25 mouse cellular contexts compared by ENCODE assay signal in genomic region chr10:93214251-93214650, GRCm38 (mm10). TPM values are rescaled to one million over a fixed set of nuclear protein-coding genes. Genes with fewer than 3 reads are reported as not detected.
DNase-seq lines count a peak whose midpoint lies in the region; ATAC-seq and TF ChIP-seq lines count a peak whose summit lies in the region.
"Had no signal": no experiment of that assay in that cellular context is flagged by ENCODE, and none has a peak within 500 bp of the region (broad histone marks: within the 10 kb centered on the region; RNA-seq: fewer than 3 reads in every experiment).

No protein-coding gene starts in this region.

- 49% methylated on average over 4 of the region's 4 CpGs for WGBS in liver, postnatal 0 days (ENCODE audit: insufficient replicate concordance)
- WGBS in liver, embryonic 11.5 days: 65% methylated on average over 4 of the region's 4 CpGs
- WGBS in hindbrain, embryonic 13.5 days: 72% methylated on average over 4 of the region's 4 CpGs
- WGBS in midbrain, embryonic 14.5 days: 81% methylated on average over 4 of the region's 4 CpGs

- no peak overlapping the region for H3K4me3 ChIP-seq in liver, postnatal 0 days (ENCODE audit: low read depth, low read length)
- no peak overlapping the region for H3K4me3 ChIP-seq in liver, embryonic 11.5 days (ENCODE audit: low read depth, low read length)
- H3K4me3 ChIP-seq in hindbrain, embryonic 13.5 days: no peak overlapping the region
- H3K4me3 ChIP-seq in midbrain, embryonic 14.5 days (replicated peaks; ENCODE audit: low read depth, low read length): no peak overlapping the region
- H3K4me3 ChIP-seq: embryonic facial prominence, embryonic 13.5 days; erythroblast, embryonic 14.5 days; forebrain, embryonic 12.5 days; hindbrain, embryonic 15.5 days; intestine, embryonic 15.5 days; limb, embryonic 13.5 days; midbrain, embryonic 12.5 days; neural tube, embryonic 12.5 days had no signal

- no peaks in the 10 kb centered on the region for H3K27me3 ChIP-seq in liver, postnatal 0 days (ENCODE audit: insufficient read depth, low read length)
- H3K27me3 ChIP-seq in liver, embryonic 11.5 days (replicated peaks; ENCODE audit: control insufficient read depth, insufficient read depth, low read length): no peaks in the 10 kb centered on the region
- no peaks in the 10 kb centered on the region for H3K27me3 ChIP-seq in hindbrain, embryonic 13.5 days
- no peaks in the 10 kb centered on the region for H3K27me3 ChIP-seq in midbrain, embryonic 14.5 days (ENCODE audit: control insufficient read depth, insufficient read depth, low read length)
- H3K27me3 ChIP-seq: embryonic facial prominence, embryonic 13.5 days; forebrain, embryonic 12.5 days; hindbrain, embryonic 15.5 days; intestine, embryonic 15.5 days; limb, embryonic 13.5 days; midbrain, embryonic 12.5 days; neural tube, embryonic 12.5 days had no signal

- H3K4me1 ChIP-seq in liver, postnatal 0 days (ENCODE audit: insufficient read depth): peaks cover 14% of the 10 kb centered on the region
- H3K4me1 ChIP-seq in liver, embryonic 11.5 days (replicated peaks; ENCODE audit: control insufficient read depth, insufficient read depth, low read length): no peaks in the 10 kb centered on the region; the same call in 1 of the 2 replicates
- H3K4me1 ChIP-seq in hindbrain, embryonic 13.5 days (replicated peaks): peaks cover 4% of the 10 kb centered on the region; the same call in 1 of the 2 replicates
- H3K4me1 ChIP-seq in midbrain, embryonic 14.5 days (ENCODE audit: control insufficient read depth, insufficient read depth, low read length): no peaks in the 10 kb centered on the region
- H3K4me1 ChIP-seq: embryonic facial prominence, embryonic 13.5 days; forebrain, embryonic 12.5 days; intestine, embryonic 15.5 days; midbrain, embryonic 12.5 days; neural tube, embryonic 12.5 days had no signal

- no peak overlapping the region; the same call in 1 of the 2 replicates for H3K27ac ChIP-seq in liver, postnatal 0 days (ENCODE audit: low read depth)
- no peak overlapping the region for H3K27ac ChIP-seq in liver, embryonic 11.5 days (ENCODE audit: low read depth, low read length)
- H3K27ac ChIP-seq in hindbrain, embryonic 13.5 days: no peak overlapping the region
- H3K27ac ChIP-seq in midbrain, embryonic 14.5 days (replicated peaks; ENCODE audit: low read depth, low read length): no peak overlapping the region
- H3K27ac ChIP-seq: embryonic facial prominence, embryonic 13.5 days; forebrain, embryonic 12.5 days; hindbrain, embryonic 15.5 days; intestine, embryonic 15.5 days; limb, embryonic 13.5 days; midbrain, embryonic 12.5 days; neural tube, embryonic 12.5 days had no signal

- peaks cover 59% of the 10 kb centered on the region for H3K36me3 ChIP-seq in liver, postnatal 0 days (replicated peaks; ENCODE audit: insufficient read depth, low read length)
- H3K36me3 ChIP-seq in liver, embryonic 11.5 days (ENCODE audit: control insufficient read depth, insufficient read depth, low read length): peaks cover 36% of the 10 kb centered on the region
- H3K36me3 ChIP-seq in hindbrain, embryonic 13.5 days: peaks cover 55% of the 10 kb centered on the region
- H3K36me3 ChIP-seq in midbrain, embryonic 14.5 days (ENCODE audit: control insufficient read depth, insufficient read depth, low read length): peaks cover 38% of the 10 kb centered on the region

- peak; percentile 62 for ATAC-seq in liver, postnatal 0 days
- no peak for ATAC-seq in liver, embryonic 11.5 days (replicated peaks; ENCODE audit: low FRiP score)
- no peak for ATAC-seq in hindbrain, embryonic 13.5 days (ENCODE audit: low FRiP score)
- ATAC-seq in midbrain, embryonic 14.5 days (ENCODE audit: low FRiP score, low TSS enrichment): no peak
- ATAC-seq: intestine, embryonic 15.5 days had no signal

- no peak overlapping the region for H3K9ac ChIP-seq in liver, postnatal 0 days (replicated peaks)
- H3K9ac ChIP-seq in liver, embryonic 11.5 days (ENCODE audit: low read depth, low read length): no peak overlapping the region
- no peak overlapping the region for H3K9ac ChIP-seq in hindbrain, embryonic 13.5 days
- H3K9ac ChIP-seq in midbrain, embryonic 14.5 days (replicated peaks; ENCODE audit: low read length): no peak overlapping the region
- H3K9ac ChIP-seq: embryonic facial prominence, embryonic 13.5 days; forebrain, embryonic 12.5 days; hindbrain, embryonic 15.5 days; intestine, embryonic 15.5 days; limb, embryonic 13.5 days; midbrain, embryonic 12.5 days; neural tube, embryonic 12.5 days had no signal

- TF ChIP-seq CTCF in liver, postnatal 0 days (IDR thresholded peaks at IDR 0.05; ENCODE audit: low read depth): no peak

- TF ChIP-seq EP300 in liver, postnatal 0 days (IDR thresholded peaks at IDR 0.05; ENCODE audit: low read depth): no peak

- H3K9me3 ChIP-seq in liver, postnatal 0 days (ENCODE audit: low read length): 0 out of 2 replicates have a peak, but pooled peaks cover 3% of the 10 kb centered on the region
- no peaks in the 10 kb centered on the region for H3K9me3 ChIP-seq in liver, embryonic 11.5 days (ENCODE audit: control insufficient read depth, low read length)
- no peaks in the 10 kb centered on the region for H3K9me3 ChIP-seq in hindbrain, embryonic 13.5 days
- H3K9me3 ChIP-seq in midbrain, embryonic 14.5 days (ENCODE audit: control insufficient read depth, low read length): no peaks in the 10 kb centered on the region
- H3K9me3 ChIP-seq: embryonic facial prominence, embryonic 13.5 days; forebrain, embryonic 12.5 days; hindbrain, embryonic 15.5 days; intestine, embryonic 15.5 days; neural tube, embryonic 12.5 days had no signal

- DNase-seq in liver, postnatal 0 days: no peak
- no peak for DNase-seq in liver, embryonic 11.5 days (ENCODE audit: low spot score)
- DNase-seq in kidney, adult 9 months: peak; percentile 69
- peak; percentile 55 for DNase-seq in kidney, postnatal 14 days
- DNase-seq in layer of hippocampus, adult 9-10 months (ENCODE audit: low spot score): no peak
- no peak for DNase-seq in midbrain, embryonic 14.5 days
- DNase-seq: adrenal gland, adult 8-10 months; cerebellum, adult 18-20 months; cerebellum, postnatal 14 days; gastrocnemius, postnatal 36 days; heart, postnatal 36 days; lung, adult 18-20 months; lung, postnatal 14 days; right cerebral cortex, postnatal 14 days; thymus, adult 2 months; thymus, postnatal 4 days had no signal

- H3K4me2 ChIP-seq in liver, postnatal 0 days (ENCODE audit: low read depth, low read length): no peak overlapping the region
- no peak overlapping the region for H3K4me2 ChIP-seq in liver, embryonic 11.5 days
- H3K4me2 ChIP-seq in hindbrain, embryonic 13.5 days: no peak overlapping the region
- no peak overlapping the region for H3K4me2 ChIP-seq in midbrain, embryonic 14.5 days (ENCODE audit: low read length)
- H3K4me2 ChIP-seq: embryonic facial prominence, embryonic 13.5 days; forebrain, embryonic 12.5 days; hindbrain, embryonic 15.5 days; intestine, embryonic 15.5 days; limb, embryonic 13.5 days; midbrain, embryonic 12.5 days; neural tube, embryonic 12.5 days had no signal

RNA-seq across cellular contexts. Expression of gene Cdk17, which starts 53.6 kb away (rescaled TPM):
- 7.4 and 8.4 TPM in 2 replicates for polyA plus RNA-seq in liver, postnatal 0 days (2015; fragmentation: Nextera tagmentation; extraction: Ambion mirVana)
- polyA plus RNA-seq in liver, embryonic 11.5 days (2014; fragmentation: Nextera tagmentation; extraction: Ambion mirVana): 23.1 and 23.7 TPM in 2 replicates
- 40.6 and 47.8 TPM in 2 replicates for polyA plus RNA-seq in hindbrain, embryonic 13.5 days (2015; fragmentation: Nextera tagmentation; extraction: Ambion mirVana)
- polyA plus RNA-seq in midbrain, embryonic 14.5 days (2014; fragmentation: Nextera tagmentation; extraction: Ambion mirVana): 57.0 and 67.8 TPM in 2 replicates

Comparison
In these comparisons a context has a peak if more than half of its experiments do, and no peak if none do; other contexts are left out.
1. DNase-seq: peak in kidney, adult 9 months (single experiment) and kidney, postnatal 14 days (single experiment); none in liver, postnatal 0 days (single experiment), liver, embryonic 11.5 days (single experiment), layer of hippocampus, adult 9-10 months (single experiment) and midbrain, embryonic 14.5 days (single experiment).